13 mouse cellular contexts compared by ENCODE assay signal in the genomic region with DNA sequence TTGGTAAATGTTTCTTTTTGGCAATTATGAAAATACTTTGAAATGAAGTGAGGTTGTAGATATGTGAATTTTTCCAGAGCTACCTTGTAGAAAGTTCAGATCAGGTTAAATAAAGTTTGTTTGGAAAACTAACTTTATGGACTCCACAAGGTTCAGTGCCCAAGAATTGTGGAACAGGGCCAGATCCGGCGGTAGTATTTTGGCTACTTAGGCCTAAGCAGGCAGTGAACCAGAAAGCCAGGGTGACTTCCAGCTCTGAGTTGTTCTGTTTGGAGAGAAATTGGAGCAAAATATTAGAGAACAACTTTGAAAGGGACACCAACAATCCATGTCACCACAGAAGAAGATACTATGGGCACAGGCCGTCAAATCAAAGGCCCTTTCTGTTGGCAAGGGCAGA. TPM values are rescaled to one million over a fixed set of nuclear protein-coding genes. Genes with fewer than 3 reads are reported as not detected.
"Had no signal": no experiment of that assay in that cellular context is flagged by ENCODE, and none has a peak within 500 bp of the region (broad histone marks: within the 10 kb centered on the region; RNA-seq: fewer than 3 reads in every experiment).

No protein-coding gene starts in this region.

- H3K4me2 ChIP-seq: intestine, embryonic 15.5 days; limb, embryonic 12.5 days; liver, embryonic 11.5 days; liver, embryonic 15.5 days; midbrain, embryonic 13.5 days had no signal

- ATAC-seq: intestine, embryonic 15.5 days; lung, postnatal 0 days; midbrain, embryonic 13.5 days had no signal

- H3K36me3 ChIP-seq: intestine, embryonic 15.5 days; limb, embryonic 12.5 days; liver, embryonic 15.5 days; midbrain, embryonic 13.5 days had no signal

- H3K4me1 ChIP-seq: limb, embryonic 12.5 days had no signal

- H3K9ac ChIP-seq: intestine, embryonic 15.5 days; limb, embryonic 12.5 days; liver, embryonic 15.5 days; midbrain, embryonic 13.5 days had no signal

- H3K9me3 ChIP-seq: intestine, embryonic 15.5 days; limb, embryonic 12.5 days; liver, embryonic 15.5 days; midbrain, embryonic 13.5 days had no signal

- H3K4me3 ChIP-seq: intestine, embryonic 15.5 days; limb, embryonic 12.5 days; liver, embryonic 15.5 days; midbrain, embryonic 13.5 days had no signal

- H3K27me3 ChIP-seq: intestine, embryonic 15.5 days had no signal

- DNase-seq: layer of hippocampus, adult 9-11 months; layer of hippocampus, postnatal 36 days; lung, adult 2 months; lung, postnatal 36 days; thymus, adult 2 months; thymus, postnatal 25 days had no signal

- H3K27ac ChIP-seq: intestine, embryonic 15.5 days; limb, embryonic 12.5 days; liver, embryonic 15.5 days; midbrain, embryonic 13.5 days had no signal

RNA-seq across cellular contexts. Expression of a gene that starts 5.2 kb away (rescaled TPM):
- total RNA-seq: megakaryocyte progenitor cell, adult 5-6 weeks had no signal
